Mouse (Mus musculus) kidney, adult 11 months (tissue): ENCODE data around the gene Mllt6.

ENCODE experiments used
- DNase-seq: peaks from one replicate; pipeline ENCODE4 v3.0.0; 2022

Gene Mllt6

GRCm38 (mm10) chr11:97669268-97669667 is 6.1 kb downstream of the Mllt6 start:
- DNase-seq = no peak

GRCm38 (mm10) chr11:97669829-97670228 is 6.6 kb downstream of the Mllt6 start:
- DNase-seq = peak; percentile 47

GRCm38 (mm10) chr11:97670234-97671176 is 7.3 kb downstream of the Mllt6 start:
- DNase-seq = no peak

- no peak for DNase-seq
Measured at GRCm38 (mm10) chr11:97671177-97671527, 7.9 kb downstream of the Mllt6 start.

GRCm38 (mm10) chr11:97673148-97673547 is 9.9 kb downstream of the Mllt6 start:
- DNase-seq = no peak

- DNase-seq = no peak
Measured at GRCm38 (mm10) chr11:97676050-97676754, 13.0 kb downstream of the Mllt6 start.

GRCm38 (mm10) chr11:97677381-97677780 is 14.2 kb downstream of the Mllt6 start:
- DNase-seq = no peak

- DNase-seq = no peak
Measured at GRCm38 (mm10) chr11:97677842-97678241, 14.6 kb downstream of the Mllt6 start.

- no peak for DNase-seq
Measured at GRCm38 (mm10) chr11:97678301-97678700, 15.1 kb downstream of the Mllt6 start.

GRCm38 (mm10) chr11:97680430-97680829 is 17.2 kb downstream of the Mllt6 start:
- no peak for DNase-seq

- no peak for DNase-seq
Measured at GRCm38 (mm10) chr11:97682504-97683055, 19.4 kb downstream of the Mllt6 start.

GRCm38 (mm10) chr11:97684063-97684680 is 21.0 kb downstream of the Mllt6 start:
- no peak for DNase-seq

GRCm38 (mm10) chr11:97684766-97685165 is 21.6 kb downstream of the Mllt6 start:
- peak; percentile 39 for DNase-seq

GRCm38 (mm10) chr11:97685613-97686321 is 22.6 kb downstream of the Mllt6 start, which contains the start of gene Cisd3:
TSS of gene Cisd3 (plus strand) at chr11:97685826.
- DNase-seq = peak; percentile 98

- no peak for DNase-seq
Measured at GRCm38 (mm10) chr11:97686322-97686908, 23.2 kb downstream of the Mllt6 start.

- peak; percentile 65 for DNase-seq
Measured at GRCm38 (mm10) chr11:97687061-97687460, 23.8 kb downstream of the Mllt6 start.

GRCm38 (mm10) chr11:97689861-97690260 is 26.6 kb downstream of the Mllt6 start:
- no peak for DNase-seq

- DNase-seq = no peak
Measured at GRCm38 (mm10) chr11:97694435-97694834, 31.2 kb downstream of the Mllt6 start.

GRCm38 (mm10) chr11:97694921-97695711 is 31.9 kb downstream of the Mllt6 start:
- no peak for DNase-seq

- DNase-seq = no peak
Measured at GRCm38 (mm10) chr11:97695712-97696401, 32.6 kb downstream of the Mllt6 start.

- no peak for DNase-seq
Measured at GRCm38 (mm10) chr11:97696669-97697068, 33.5 kb downstream of the Mllt6 start.
